Mouse (Mus musculus) MEL (cell line): Measurements from ENCODE around the gene Sox12. TPM values are rescaled to one million over a fixed set of nuclear protein-coding genes. Genes with fewer than 3 reads are reported as not detected.

ENCODE experiments used
- DNase-seq: peaks from one replicate; pipeline ENCODE4 v3.0.0; 2011; ENCODE audit warnings: low read depth, low spot score
- H3K27ac ChIP-seq: 2 replicates; pipeline ENCODE4 v1.5.1; 2012; ENCODE audit warnings: low read depth, mild to moderate bottlenecking, control low read depth, low read length, moderate library complexity; ENCODE audit not compliant: control insufficient read depth
- H3K27me3 ChIP-seq, 2 experiments: fragments of 150-350 bp in 1 of 2; sonication (generic) in 1 of 2; 2 replicates each; pipeline ENCODE4 v1.6.1; 2012; ENCODE audit warnings: low read length in 2 of 2, mild to moderate bottlenecking in 2 of 2, improper control_type of control experiment in 1 of 2, moderate library complexity in 1 of 2; ENCODE audit not compliant: insufficient read depth in 2 of 2, control insufficient read depth in 1 of 2
- H3K36me3 ChIP-seq, 2 experiments: 2 replicates each; pipeline ENCODE4 v1.6.1; 2012 to 2014; ENCODE audit warnings: low read length in 2 of 2, improper control_type of control experiment in 1 of 2, inconsistent platforms in 1 of 2, mild to moderate bottlenecking in 1 of 2; ENCODE audit not compliant: insufficient read depth in 2 of 2, control insufficient read depth in 1 of 2
- H3K4me1 ChIP-seq, 2 experiments: fragments of 150-350 bp in 1 of 2; sonication (generic) in 1 of 2; 2 replicates each; pipeline ENCODE4 v1.6.1; 2012; ENCODE audit warnings: low read length in 2 of 2, improper control_type of control experiment in 1 of 2, mild to moderate bottlenecking in 1 of 2; ENCODE audit not compliant: insufficient read depth in 2 of 2, control insufficient read depth in 1 of 2
- H3K4me3 ChIP-seq, 2 experiments: fragments of 150-350 bp in 1 of 2; sonication (generic) in 1 of 2; 2 replicates each; pipeline ENCODE4 v1.5.1; 2012; ENCODE audit warnings: low read depth in 2 of 2, low read length in 2 of 2, mild to moderate bottlenecking in 2 of 2, moderate library complexity in 2 of 2, control low read depth in 1 of 2, improper control_type of control experiment in 1 of 2; ENCODE audit not compliant: control insufficient read depth in 1 of 2, insufficient read depth in 1 of 2
- H3K79me2 ChIP-seq: 2 replicates; pipeline ENCODE4 v1.6.1; 2012; ENCODE audit warnings: mild to moderate bottlenecking, low read length, moderate library complexity; ENCODE audit not compliant: control insufficient read depth, poor library complexity, insufficient read depth
- H3K9ac ChIP-seq: 2 replicates; pipeline ENCODE4 v1.6.1; 2012; ENCODE audit warnings: low read depth, mild to moderate bottlenecking, control low read depth, low read length, moderate library complexity; ENCODE audit not compliant: control insufficient read depth, poor library complexity, severe bottlenecking
- H3K9me3 ChIP-seq: fragments of 150-350 bp; sonication (generic); replicated peaks from 2 replicates; pipeline ENCODE4 v1.6.1; 2012; ENCODE audit warnings: mild to moderate bottlenecking, low read length, improper control_type of control experiment, moderate library complexity; ENCODE audit not compliant: insufficient read depth
- BHLHE40 ChIP-seq: IDR thresholded peaks from 2 replicates; pipeline ENCODE4 v1.6.1; 2012; ENCODE audit warnings: low read depth, mild to moderate bottlenecking, inconsistent platforms, low read length, improper control_type of control experiment, borderline replicate concordance
- CHD2 ChIP-seq: IDR thresholded peaks from 2 replicates; pipeline ENCODE4 v1.6.1; 2011; ENCODE audit warnings: low read length, improper control_type of control experiment
- CTCF ChIP-seq, 3 experiments: IDR thresholded peaks in 2 of 3; conservative IDR thresholded peaks in 1 of 3; 2 replicates each; pipeline ENCODE4 v1.5.1; 2011 to 2012; ENCODE audit warnings: low read length in 3 of 3, low read depth in 2 of 3, mild to moderate bottlenecking in 2 of 3, improper control_type of control experiment in 1 of 3, inconsistent platforms in 1 of 3, mixed read lengths in 1 of 3, moderate library complexity in 1 of 3; ENCODE audit not compliant: control insufficient read depth in 1 of 3, insufficient read depth in 1 of 3, poor library complexity in 1 of 3, severe bottlenecking in 1 of 3
- ELF1 ChIP-seq: IDR thresholded peaks from 2 replicates; pipeline ENCODE4 v1.6.1; 2014; ENCODE audit warnings: low read depth, mild to moderate bottlenecking, inconsistent platforms, low read length, improper control_type of control experiment, moderate library complexity
- EP300 ChIP-seq, 2 experiments: IDR thresholded peaks; 2 replicates each; pipeline ENCODE4 v1.6.1; 2011; ENCODE audit warnings: improper control_type of control experiment in 2 of 2, low read length in 2 of 2, low read depth in 1 of 2, mild to moderate bottlenecking in 1 of 2
- GATA1 ChIP-seq: IDR thresholded peaks from 2 replicates; pipeline ENCODE4 v1.6.1; 2011; ENCODE audit warnings: low read depth, low read length, improper control_type of control experiment
- HCFC1 ChIP-seq: IDR thresholded peaks from 2 replicates; pipeline ENCODE4 v1.6.1; 2012; ENCODE audit warnings: low read depth, mild to moderate bottlenecking, inconsistent platforms, low read length, improper control_type of control experiment, moderate library complexity
- JUND ChIP-seq: IDR thresholded peaks from 2 replicates; pipeline ENCODE4 v1.6.1; 2011; ENCODE audit warnings: low read depth, mild to moderate bottlenecking, improper control_type of control experiment, low read length
- MAFK ChIP-seq: IDR thresholded peaks from 2 replicates; pipeline ENCODE4 v1.6.1; 2011; ENCODE audit warnings: low read depth, mild to moderate bottlenecking, low read length, improper control_type of control experiment, borderline replicate concordance
- MAZ ChIP-seq: IDR thresholded peaks from 2 replicates; pipeline ENCODE4 v1.6.1; 2012; ENCODE audit warnings: low read depth, mild to moderate bottlenecking, inconsistent platforms, low read length, improper control_type of control experiment
- MXI1 ChIP-seq: IDR thresholded peaks from 2 replicates; pipeline ENCODE4 v1.6.1; 2011; ENCODE audit warnings: mild to moderate bottlenecking, low read depth, low read length, improper control_type of control experiment
- MYB ChIP-seq: IDR thresholded peaks from 2 replicates; pipeline ENCODE4 v1.6.1; 2011; ENCODE audit warnings: mild to moderate bottlenecking, low read depth, low read length, improper control_type of control experiment
- MYC ChIP-seq: IDR thresholded peaks from 2 replicates; pipeline ENCODE4 v1.6.1; 2011; ENCODE audit warnings: low read depth, mild to moderate bottlenecking, low read length, improper control_type of control experiment, moderate library complexity
- NELFE ChIP-seq: IDR thresholded peaks from 2 replicates; pipeline ENCODE4 v1.6.1; 2011; ENCODE audit warnings: low read depth, low read length, improper control_type of control experiment
- NRF1 ChIP-seq: IDR thresholded peaks from 2 replicates; pipeline ENCODE4 v1.6.1; 2014; ENCODE audit warnings: low read depth, mild to moderate bottlenecking, inconsistent platforms, low read length, improper control_type of control experiment, moderate library complexity; ENCODE audit not compliant: poor library complexity, insufficient read depth, severe bottlenecking
- POLR2A ChIP-seq, 2 experiments: IDR thresholded peaks; 2 replicates each; pipeline ENCODE4 v1.6.1; 2011 to 2012; ENCODE audit warnings: low read length in 2 of 2, mild to moderate bottlenecking in 2 of 2, control low read depth in 1 of 2, improper control_type of control experiment in 1 of 2, low read depth in 1 of 2, moderate library complexity in 1 of 2; ENCODE audit not compliant: control insufficient read depth in 1 of 2, insufficient read depth in 1 of 2, poor library complexity in 1 of 2
- POLR2AphosphoS5 ChIP-seq: IDR thresholded peaks from 2 replicates; pipeline ENCODE4 v1.6.1; 2012; ENCODE audit warnings: low read depth, borderline replicate concordance, mild to moderate bottlenecking, inconsistent platforms, low read length, moderate library complexity, mixed read lengths
- SIN3A ChIP-seq: IDR thresholded peaks from 2 replicates; pipeline ENCODE4 v1.6.1; 2012; ENCODE audit warnings: low read length, improper control_type of control experiment, inconsistent platforms
- TAL1 ChIP-seq: IDR thresholded peaks from 2 replicates; pipeline ENCODE4 v1.6.1; 2012; ENCODE audit warnings: mild to moderate bottlenecking, inconsistent platforms, low read length, moderate library complexity, mixed read lengths
- TBP ChIP-seq: IDR thresholded peaks from 2 replicates; pipeline ENCODE4 v1.8.0; 2011; ENCODE audit warnings: low read depth, low read length, improper control_type of control experiment
- TCF12 ChIP-seq: IDR thresholded peaks from 2 replicates; pipeline ENCODE4 v1.6.1; 2014; ENCODE audit warnings: low read depth, mild to moderate bottlenecking, inconsistent platforms, low read length, improper control_type of control experiment, moderate library complexity
- UBTF ChIP-seq: IDR thresholded peaks from 2 replicates; pipeline ENCODE4 v1.6.1; 2012; ENCODE audit warnings: low read depth, mild to moderate bottlenecking, inconsistent platforms, low read length, improper control_type of control experiment, moderate library complexity, borderline replicate concordance; ENCODE audit not compliant: insufficient read depth
- USF1 ChIP-seq: IDR thresholded peaks from 2 replicates; pipeline ENCODE4 v1.6.1; 2014; ENCODE audit warnings: low read depth, mild to moderate bottlenecking, inconsistent platforms, low read length, improper control_type of control experiment, moderate library complexity
- ZKSCAN1 ChIP-seq: IDR thresholded peaks from 2 replicates; pipeline ENCODE4 v1.6.1; 2012; ENCODE audit warnings: low read depth, mild to moderate bottlenecking, inconsistent platforms, low read length, improper control_type of control experiment, moderate library complexity
- polyA plus RNA-seq, 2 experiments: library from polyadenylated mRNA; stranded (reverse) in 1 of 2; unstranded in 1 of 2; fragments of >175 nt in 1 of 2; fragments of >200 nt in 1 of 2; gene quantifications; 2 replicates each; pipeline versions ENCODE4 v1.2.1 to v1.2.4; 2012; ENCODE audit warnings: low replicate concordance in 2 of 2, low read depth in 1 of 2; ENCODE audit not compliant: insufficient read length in 2 of 2, insufficient read depth in 1 of 2, missing spikeins in 1 of 2
- total RNA-seq: library from RNA; depleted of rRNA; stranded (reverse); fragments of 300-350 nt; gene quantifications from 2 replicates; pipeline ENCODE4 v1.2.3, GENCODE M21; 2012

Gene Sox12
- total and polyA plus RNA-seq, 3 experiments: 1.5 to 24.7 TPM; not detected in 1

- H3K27ac ChIP-seq: no peak overlapping the region
- H3K79me2 ChIP-seq: no peaks in the 10 kb centered on the region
- peak overlapping the region; percentile 51 to 71 for H3K4me3 ChIP-seq
- H3K9ac ChIP-seq: peak overlapping the region; percentile 54
- peak; percentile 98 for DNase-seq
- peak; percentile 84; the same call in 1 of the 2 replicates for TF ChIP-seq MAZ
- no peak for TF ChIP-seq NELFE
- TF ChIP-seq CTCF (IDR thresholded peaks at IDR 0.05 in 2 of 3, conservative IDR thresholded peaks at IDR 0.05 in 1 of 3; ENCODE audit: control insufficient read depth in 1 of 3, insufficient read depth in 1 of 3, low read depth in 2 of 3, low read length in 3 of 3, poor library complexity in 1 of 3, severe bottlenecking in 1 of 3): no peak
- TF ChIP-seq MAFK: no peak
- TF ChIP-seq ELF1: peak; percentile 62; the same call in 1 of the 2 replicates
- TF ChIP-seq POLR2A (IDR thresholded peaks at IDR 0.05; ENCODE audit: control insufficient read depth in 1 of 2, insufficient read depth in 1 of 2, low read depth in 1 of 2, low read length in 2 of 2, poor library complexity in 1 of 2): no peak
- no peak for TF ChIP-seq UBTF
- TF ChIP-seq HCFC1: peak; percentile 49; the same call in 1 of the 2 replicates
- TF ChIP-seq GATA1: no peak
- TF ChIP-seq TBP: no peak
- TF ChIP-seq EP300 (IDR thresholded peaks at IDR 0.05; ENCODE audit: low read depth in 1 of 2, low read length in 2 of 2): no peak
- no peak for TF ChIP-seq MYC
- TF ChIP-seq JUND: no peak
- TF ChIP-seq TCF12: no peak
- TF ChIP-seq MXI1: peak; percentile 86
- TF ChIP-seq TAL1: no peak
- peak; percentile 93 for TF ChIP-seq SIN3A
- peak; percentile 77; the same call in 1 of the 2 replicates for TF ChIP-seq CHD2
- TF ChIP-seq BHLHE40: no peak
- TF ChIP-seq MYB: no peak
- TF ChIP-seq POLR2AphosphoS5: no peak
- TF ChIP-seq USF1: no peak
- TF ChIP-seq ZKSCAN1: no peak
- TF ChIP-seq NRF1: peak; percentile 36; the same call in 1 of the 2 replicates
- no peaks in the 10 kb centered on the region for H3K9me3 ChIP-seq
- no peaks in the 10 kb centered on the region for H3K27me3 ChIP-seq
- H3K4me1 ChIP-seq: peaks cover 0 to 14% of the 10 kb centered on the region in 2 experiments; a peak in 2 of 4 replicates
- no peaks in the 10 kb centered on the region for H3K36me3 ChIP-seq
Observed at GRCm38 (mm10) chr2:152406126-152406525, 8.3 kb upstream of the Sox12 start.
